Mouse (Mus musculus) CD8-positive naive resting alpha-beta T cell, adult 57 days (primary cell): ENCODE measurements around the gene Pelo. TPM values are rescaled to one million over a fixed set of nuclear protein-coding genes. Genes with fewer than 3 reads are reported as not detected.

ENCODE experiments used
- total RNA-seq: library from RNA; stranded (reverse); gene quantifications from one replicate; pipeline ENCODE4 v1.2.4, GENCODE M21; 2023

Gene Pelo
- total RNA-seq, result 11.7 TPM

GRCm38 (mm10) chr13:115090069-115090976 lies at the start of gene Pelo:
Pelo (minus strand) TSS chr13:115090186.

GRCm38 (mm10) chr13:115101355-115102191 lies 11.6 kb upstream of the Pelo start, which contains the start of the genes Gm49395 and Itga1:
Gm49395 (minus strand) TSS chr13:115101921.
Itga1 (minus strand) TSS chr13:115101964.

Other genes with a start within 250 kb of the Pelo start
- 3.1 TPM for gene Itga2, start 158.1 kb downstream of the Pelo start, total RNA-seq
- not detected for gene Gm49395, start 11.7 kb upstream of the Pelo start, total RNA-seq
- gene Itga1, start 11.8 kb upstream of the Pelo start, total RNA-seq, result 0.21 TPM